Mouse (Mus musculus): ENCODE data around the gene Ncbp2. TPM values are rescaled to one million over a fixed set of nuclear protein-coding genes. Genes with fewer than 3 reads are reported as not detected.
"Not testable (repeated sequence)": the region's sequence is repeated elsewhere in the genome, so short reads cannot be mapped to it uniquely, and the experiment has no call there.

Ncbp2 gene
- polyA plus RNA-seq, 1 experiment from 2014 or later = 39.6 TPM

GRCm38 (mm10) chr16:31935091-31935979, 13.0 kb upstream of the Ncbp2 start:
- ATAC-seq (ENCODE audit: low read depth) = no peak
- DNase-seq = no peak
- no peak overlapping the region for H3K27ac ChIP-seq
- peaks cover 72% of the 10 kb centered on the region for H3K27me3 ChIP-seq
- H3K4me3 ChIP-seq (replicated peaks) = peak overlapping the region; percentile 56
- no peak overlapping the region for H3K9ac ChIP-seq
- H3K36me3 ChIP-seq = no peaks in the 10 kb centered on the region
- H3K9me3 ChIP-seq (replicated peaks) = no peaks in the 10 kb centered on the region
- peaks cover 25% of the 10 kb centered on the region for H3K4me1 ChIP-seq (replicated peaks)
- peak overlapping the region; percentile 52 for H3K4me2 ChIP-seq
- WGBS (ENCODE audit: insufficient replicate concordance) = 5% methylated on average over 36 of the region's 36 CpGs

GRCm38 (mm10) chr16:31936568-31936967, 11.7 kb upstream of the Ncbp2 start:
- no peak for DNase-seq
- Histone ChIP-seq H3K36me3 (no peaks in the 10 kb centered on the region), H3K9me3 (replicated peaks) (no peaks in the 10 kb centered on the region), H3K4me3 (replicated peaks) (no peak overlapping the region), H3K27ac (no peak overlapping the region), H3K9ac (no peak overlapping the region), H3K4me1 (replicated peaks) (peaks cover 32% of the 10 kb centered on the region), H3K4me2 (no peak overlapping the region), H3K27me3 (peaks cover 60% of the 10 kb centered on the region)
- 69% methylated on average over 4 of the region's 4 CpGs for WGBS (ENCODE audit: insufficient replicate concordance)
- no peak for ATAC-seq (ENCODE audit: low read depth)

GRCm38 (mm10) chr16:31938856-31939255, 9.5 kb upstream of the Ncbp2 start:
- no peak overlapping the region for H3K4me2 ChIP-seq
- WGBS (ENCODE audit: insufficient replicate concordance) = 43% methylated on average over 6 of the region's 6 CpGs
- no peak for DNase-seq
- no peaks in the 10 kb centered on the region for H3K9me3 ChIP-seq (replicated peaks)
- H3K4me3 ChIP-seq (replicated peaks) = no peak overlapping the region
- H3K36me3 ChIP-seq = no peaks in the 10 kb centered on the region
- H3K4me1 ChIP-seq (replicated peaks) = peaks cover 19% of the 10 kb centered on the region
- no peak for ATAC-seq (ENCODE audit: low read depth)
- H3K27me3 ChIP-seq = peaks cover 37% of the 10 kb centered on the region
- no peak overlapping the region for H3K9ac ChIP-seq
- H3K27ac ChIP-seq = no peak overlapping the region

GRCm38 (mm10) chr16:31940586-31940985, 7.7 kb upstream of the Ncbp2 start:
- H3K9me3 ChIP-seq (replicated peaks) = no peaks in the 10 kb centered on the region
- H3K36me3 ChIP-seq = peaks cover 7% of the 10 kb centered on the region; the same call in 1 of the 2 replicates
- peaks cover 19% of the 10 kb centered on the region for H3K27me3 ChIP-seq
- peak; percentile 60 for ATAC-seq (ENCODE audit: low read depth)
- 0 out of 2 replicates have a peak overlapping the region, but pooled peaks have one; percentile 12 for H3K4me2 ChIP-seq
- no peak overlapping the region for H3K4me3 ChIP-seq (replicated peaks)
- no peak overlapping the region for H3K27ac ChIP-seq
- H3K9ac ChIP-seq = no peak overlapping the region
- peaks cover 18% of the 10 kb centered on the region for H3K4me1 ChIP-seq (replicated peaks)
- 23% methylated on average over 2 of the region's 2 CpGs for WGBS (ENCODE audit: insufficient replicate concordance)
- DNase-seq = peak; percentile 24

- peaks cover 7% of the 10 kb centered on the region; the same call in 1 of the 2 replicates for H3K36me3 ChIP-seq
- H3K4me2 ChIP-seq = 0 out of 2 replicates have a peak overlapping the region, but pooled peaks have one; percentile 17
- H3K9ac ChIP-seq = no peak overlapping the region
- no peak overlapping the region for H3K27ac ChIP-seq
- no peaks in the 10 kb centered on the region for H3K9me3 ChIP-seq (replicated peaks)
- ATAC-seq (ENCODE audit: low read depth) (peak; percentile 24; the same call in 1 of the 2 replicates), DNase-seq (peak; percentile 64)
- peaks cover 4% of the 10 kb centered on the region for H3K27me3 ChIP-seq
- H3K4me1 ChIP-seq (replicated peaks) = peaks cover 39% of the 10 kb centered on the region
- WGBS (ENCODE audit: insufficient replicate concordance) = 7% methylated on average over 10 of the region's 10 CpGs
- no peak overlapping the region for H3K4me3 ChIP-seq (replicated peaks)
These were observed 4.3 kb upstream of the Ncbp2 start for GRCm38 (mm10) chr16:31943980-31944379.

- no peaks in the 10 kb centered on the region for H3K9me3 ChIP-seq (replicated peaks)
- WGBS (ENCODE audit: insufficient replicate concordance) = 78% methylated on average over 12 of the region's 12 CpGs
- H3K27ac ChIP-seq = no peak overlapping the region
- H3K4me1 ChIP-seq (replicated peaks) = peaks cover 47% of the 10 kb centered on the region
- H3K9ac ChIP-seq = no peak overlapping the region
- no peak overlapping the region for H3K4me3 ChIP-seq (replicated peaks)
- DNase-seq = no peak
- no peaks in the 10 kb centered on the region for H3K27me3 ChIP-seq
- peaks cover 7% of the 10 kb centered on the region; the same call in 1 of the 2 replicates for H3K36me3 ChIP-seq
- no peak for ATAC-seq (ENCODE audit: low read depth)
- no peak overlapping the region for H3K4me2 ChIP-seq
These were observed 3.5 kb upstream of the Ncbp2 start for GRCm38 (mm10) chr16:31944698-31945255.

GRCm38 (mm10) chr16:31945372-31945771, 2.9 kb upstream of the Ncbp2 start:
- Histone ChIP-seq H3K9ac (no peak overlapping the region), H3K4me1 (replicated peaks) (peaks cover 52% of the 10 kb centered on the region), H3K36me3 (peaks cover 11% of the 10 kb centered on the region; the same call in 1 of the 2 replicates), H3K27ac (no peak overlapping the region), H3K4me3 (replicated peaks) (no peak overlapping the region), H3K27me3 (no peaks in the 10 kb centered on the region), H3K4me2 (no peak overlapping the region), H3K9me3 (replicated peaks) (no peaks in the 10 kb centered on the region)
- no peak for ATAC-seq (ENCODE audit: low read depth)
- 77% methylated on average over 6 of the region's 6 CpGs for WGBS (ENCODE audit: insufficient replicate concordance)
- no peak for DNase-seq

GRCm38 (mm10) chr16:31945986-31946385, 2.3 kb upstream of the Ncbp2 start:
- Histone ChIP-seq H3K4me1 (replicated peaks) (peaks cover 48% of the 10 kb centered on the region), H3K36me3 (peaks cover 16% of the 10 kb centered on the region; the same call in 1 of the 2 replicates), H3K4me2 (0 out of 2 replicates have a peak overlapping the region, but pooled peaks have one; percentile 82), H3K4me3 (replicated peaks) (0 out of 2 replicates have a peak overlapping the region, but pooled peaks have one; percentile 96)
- not testable (repeated sequence) for ATAC-seq (ENCODE audit: low read depth); DNase-seq; H3K27ac ChIP-seq; H3K27me3 ChIP-seq; H3K9ac ChIP-seq; H3K9me3 ChIP-seq (replicated peaks)
- 76% methylated on average over 6 of the region's 6 CpGs for WGBS (ENCODE audit: insufficient replicate concordance)

- peaks cover 27% of the 10 kb centered on the region for H3K36me3 ChIP-seq
- H3K9ac ChIP-seq = peak overlapping the region; percentile 92
- H3K4me3 ChIP-seq (replicated peaks) = peak overlapping the region; percentile 96
- 6% methylated on average over 8 of the region's 8 CpGs for WGBS (ENCODE audit: insufficient replicate concordance)
- peak overlapping the region; percentile 83 for H3K27ac ChIP-seq
- no peaks in the 10 kb centered on the region for H3K27me3 ChIP-seq
- ATAC-seq (ENCODE audit: low read depth) (no peak), DNase-seq (no peak)
- H3K9me3 ChIP-seq (replicated peaks) = no peaks in the 10 kb centered on the region
- peak overlapping the region; percentile 82 for H3K4me2 ChIP-seq
- peaks cover 48% of the 10 kb centered on the region for H3K4me1 ChIP-seq (replicated peaks)
These were observed 980 bp upstream of the Ncbp2 start for GRCm38 (mm10) chr16:31947333-31947732.

GRCm38 (mm10) chr16:31947901-31948316, 404 bp upstream of the Ncbp2 start:
- Histone ChIP-seq H3K27ac (peak overlapping the region; percentile 83), H3K27me3 (no peaks in the 10 kb centered on the region), H3K4me2 (peak overlapping the region; percentile 82), H3K36me3 (peaks cover 27% of the 10 kb centered on the region), H3K4me1 (replicated peaks) (peaks cover 48% of the 10 kb centered on the region), H3K4me3 (replicated peaks) (peak overlapping the region; percentile 96), H3K9ac (peak overlapping the region; percentile 92), H3K9me3 (replicated peaks) (no peaks in the 10 kb centered on the region)
- WGBS (ENCODE audit: insufficient replicate concordance) = under 1% methylated on average over 38 of the region's 38 CpGs
- peak; percentile 62; the same call in 1 of the 2 replicates for ATAC-seq (ENCODE audit: low read depth)
- no peak for DNase-seq

GRCm38 (mm10) chr16:31963224-31963623, 14.9 kb downstream of the Ncbp2 start:
- Histone ChIP-seq H3K27me3 (no peaks in the 10 kb centered on the region), H3K9me3 (replicated peaks) (no peaks in the 10 kb centered on the region), H3K4me2 (no peak overlapping the region), H3K4me3 (replicated peaks) (no peak overlapping the region), H3K4me1 (replicated peaks) (no peaks in the 10 kb centered on the region), H3K9ac (no peak overlapping the region), H3K36me3 (peaks cover 75% of the 10 kb centered on the region), H3K27ac (no peak overlapping the region)
- DNase-seq (no peak), ATAC-seq (ENCODE audit: low read depth) (no peak)
- WGBS (ENCODE audit: insufficient replicate concordance) = 85% methylated on average over 7 of the region's 7 CpGs

Data from liver, embryonic 13.5 days (tissue).